ENCODE assay signal across 14 mouse cellular contexts in genomic region chr5:151266896-151267634, GRCm38 (mm10). TPM values are rescaled to one million over a fixed set of nuclear protein-coding genes. Genes with fewer than 3 reads are reported as not detected.
"Had no signal": no experiment of that assay in that cellular context is flagged by ENCODE, and none has a peak within 500 bp of the region (broad histone marks: within the 10 kb centered on the region; RNA-seq: fewer than 3 reads in every experiment).

No protein-coding gene starts in this region.

- H3K4me2 ChIP-seq: kidney, embryonic 15.5 days; limb, embryonic 15.5 days; liver, embryonic 12.5 days; lung, embryonic 15.5 days; midbrain, embryonic 11.5 days had no signal

- H3K9me3 ChIP-seq: kidney, embryonic 15.5 days; limb, embryonic 15.5 days; liver, embryonic 12.5 days; lung, embryonic 15.5 days had no signal

- H3K4me1 ChIP-seq: limb, embryonic 15.5 days; liver, embryonic 12.5 days; lung, embryonic 15.5 days; megakaryocyte, embryonic 14.5 days had no signal

- H3K9ac ChIP-seq: kidney, embryonic 15.5 days; limb, embryonic 15.5 days; liver, embryonic 12.5 days; lung, embryonic 15.5 days had no signal

- H3K4me3 ChIP-seq: kidney, embryonic 15.5 days; left cerebral cortex, adult 2 months; limb, embryonic 15.5 days; liver, embryonic 12.5 days; lung, embryonic 15.5 days; megakaryocyte, embryonic 14.5 days had no signal

- DNase-seq: kidney, postnatal 14 days; lung, postnatal 14 days; thymus, postnatal 4 days had no signal

- H3K27me3 ChIP-seq: kidney, embryonic 15.5 days; limb, embryonic 15.5 days; liver, embryonic 12.5 days; lung, embryonic 15.5 days; megakaryocyte, embryonic 14.5 days had no signal

- H3K36me3 ChIP-seq: kidney, embryonic 15.5 days; limb, embryonic 15.5 days; liver, embryonic 12.5 days; lung, embryonic 15.5 days had no signal

- H3K27ac ChIP-seq: kidney, embryonic 15.5 days; left cerebral cortex, adult 2 months; limb, embryonic 15.5 days; liver, embryonic 12.5 days; lung, embryonic 15.5 days; macrophage; stomach, postnatal 0 days had no signal

- ATAC-seq: liver, embryonic 12.5 days; midbrain, embryonic 16.5 days had no signal

RNA-seq across cellular contexts. Expression of gene Stard13, which starts 33.4 kb away (rescaled TPM):
- total RNA-seq: neutrophil, adult 5-6 weeks had no signal
